Mouse (Mus musculus): ENCODE results near the gene Cep112.

The Cep112 gene

DNA sequence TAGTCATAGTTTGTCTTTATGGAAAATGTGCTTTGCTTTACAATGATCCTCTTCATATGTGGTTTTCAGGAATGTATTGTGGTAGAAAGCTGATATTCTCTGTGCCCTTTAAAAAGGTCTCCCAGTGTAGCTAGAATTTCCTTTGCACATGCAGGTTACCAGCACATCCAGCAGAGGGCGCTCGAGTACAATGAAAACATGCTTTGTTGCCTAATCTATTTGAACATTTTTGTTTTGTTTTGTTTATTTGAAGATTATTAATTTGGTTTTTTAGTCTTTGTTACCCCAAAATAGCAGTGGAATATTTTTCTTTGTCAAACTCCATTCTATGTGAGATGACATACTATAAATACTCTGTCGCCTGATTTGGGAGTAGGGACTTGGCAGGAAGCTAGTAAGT is 24.8 kb downstream of the Cep112 start:
- DNase-seq = no peak

GRCm38 (mm10) chr11:108459599-108459998 is 34.6 kb downstream of the Cep112 start:
- DNase-seq = no peak

- peak; percentile 62 for DNase-seq
Observed at GRCm38 (mm10) chr11:108464138-108464537, 39.1 kb downstream of the Cep112 start.

GRCm38 (mm10) chr11:108464715-108465301 is 39.8 kb downstream of the Cep112 start:
- no peak for DNase-seq

- DNase-seq = peak; percentile 89
Observed at GRCm38 (mm10) chr11:108475738-108476137, 50.7 kb downstream of the Cep112 start.

DNA sequence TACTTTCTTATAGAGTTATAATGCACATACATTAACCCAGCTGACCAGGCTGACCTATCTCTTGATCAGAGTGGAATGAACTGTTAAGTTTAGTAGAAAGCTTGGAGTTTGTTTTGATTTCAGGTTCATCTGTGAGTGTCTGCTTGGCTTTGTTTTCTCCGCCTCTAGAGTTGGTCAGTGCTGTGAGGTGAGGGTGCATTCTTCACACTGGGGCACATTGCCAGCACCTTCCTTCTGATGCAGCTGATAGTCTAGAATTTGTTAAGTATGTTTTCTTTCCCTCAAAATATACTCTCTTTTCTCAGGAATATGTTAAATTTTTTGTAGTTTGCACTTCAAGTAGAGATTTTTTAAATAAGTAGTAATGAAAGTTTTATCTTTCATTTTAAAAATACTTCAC is 51.2 kb downstream of the Cep112 start:
- DNase-seq = no peak

DNA sequence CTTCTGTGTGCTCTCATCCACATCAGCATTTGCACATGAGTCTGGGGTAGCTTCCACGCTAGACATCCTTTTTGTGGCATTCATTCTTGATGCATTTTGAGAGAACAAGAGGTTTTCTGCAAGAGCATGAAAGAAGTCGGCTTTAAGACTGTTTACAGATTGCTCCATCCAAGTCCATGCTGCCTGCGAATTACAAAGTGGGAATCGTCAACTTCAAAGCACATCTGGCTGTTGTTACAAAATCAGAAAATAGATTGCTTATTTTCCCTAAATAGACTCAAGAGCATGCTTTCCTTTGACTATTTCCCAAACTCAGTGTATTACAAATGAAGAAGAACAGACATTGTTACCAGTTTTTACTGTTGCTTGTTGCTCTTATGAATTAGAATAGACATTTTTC is 59.0 kb downstream of the Cep112 start:
- peak; percentile 15 for DNase-seq

DNA sequence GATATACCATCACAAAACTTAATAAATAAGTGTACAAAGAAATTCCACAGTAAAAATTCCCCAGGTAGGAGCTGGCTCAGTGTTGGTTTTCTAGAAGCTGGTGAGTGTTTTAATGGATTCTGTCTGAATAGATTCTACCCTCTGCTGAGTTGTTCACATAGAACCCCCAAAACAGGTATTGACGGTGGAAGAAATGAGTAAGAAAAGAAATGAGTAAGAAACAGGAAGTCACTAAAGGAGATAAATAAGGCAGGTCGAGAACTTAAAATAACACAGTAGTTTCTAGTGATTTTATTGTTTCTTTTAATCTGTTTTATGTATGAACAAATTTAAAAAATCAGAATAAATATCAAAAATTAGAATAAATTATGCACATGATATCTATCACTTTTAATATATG is 63.3 kb downstream of the Cep112 start:
- no peak for DNase-seq

GRCm38 (mm10) chr11:108489863-108490262 is 64.9 kb downstream of the Cep112 start:
- no peak for DNase-seq

DNA sequence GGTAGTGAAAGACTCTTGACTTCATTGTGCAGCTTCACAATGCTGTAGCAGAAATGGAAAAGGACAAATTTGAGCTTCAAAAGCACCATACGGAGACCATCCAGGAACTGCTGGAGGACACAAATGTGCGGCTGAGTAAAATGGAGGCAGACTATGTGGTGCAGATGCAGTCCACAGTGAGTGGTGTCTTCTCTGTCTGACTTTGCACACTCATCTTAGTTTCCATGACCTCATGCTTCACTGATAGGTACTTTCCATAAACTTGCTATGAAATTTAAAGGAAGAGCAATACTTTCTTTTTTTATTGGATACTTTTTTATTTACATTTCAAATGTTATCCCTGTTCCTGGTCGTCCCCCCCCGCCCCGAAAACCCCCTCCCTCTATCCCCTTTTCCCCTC is 83.2 kb downstream of the Cep112 start:
- DNase-seq = peak; percentile 34

DNA sequence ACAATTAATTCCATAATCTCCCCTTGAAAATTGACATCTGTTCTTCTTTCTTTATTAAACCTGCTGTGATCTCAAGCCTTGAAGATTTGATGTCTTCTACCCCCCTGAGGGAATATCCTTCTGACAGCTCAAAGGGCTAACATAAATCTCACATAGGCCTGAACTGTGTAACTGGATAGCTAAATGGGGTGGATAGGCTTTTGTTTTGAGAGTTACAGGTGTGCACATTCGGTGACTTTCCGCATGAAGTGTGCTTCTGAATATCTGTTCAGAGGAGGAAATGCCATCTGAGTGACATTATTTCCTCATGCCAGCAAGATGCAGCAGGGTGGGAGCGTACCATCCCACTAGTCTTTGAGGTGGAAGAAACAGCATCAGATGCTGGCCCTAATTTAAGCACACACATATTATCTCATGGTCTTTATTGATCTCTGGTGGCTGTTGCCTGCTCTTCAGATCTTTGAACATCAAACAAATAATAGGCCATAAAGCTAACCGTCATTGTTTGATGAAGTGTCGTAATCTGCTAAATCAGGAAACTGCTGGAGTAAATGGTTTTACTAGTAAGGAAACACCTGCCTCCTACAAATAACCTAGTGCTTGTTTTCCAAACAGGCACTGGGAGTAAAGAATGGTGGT is 102.9 kb downstream of the Cep112 start:
- no peak for DNase-seq

DNA sequence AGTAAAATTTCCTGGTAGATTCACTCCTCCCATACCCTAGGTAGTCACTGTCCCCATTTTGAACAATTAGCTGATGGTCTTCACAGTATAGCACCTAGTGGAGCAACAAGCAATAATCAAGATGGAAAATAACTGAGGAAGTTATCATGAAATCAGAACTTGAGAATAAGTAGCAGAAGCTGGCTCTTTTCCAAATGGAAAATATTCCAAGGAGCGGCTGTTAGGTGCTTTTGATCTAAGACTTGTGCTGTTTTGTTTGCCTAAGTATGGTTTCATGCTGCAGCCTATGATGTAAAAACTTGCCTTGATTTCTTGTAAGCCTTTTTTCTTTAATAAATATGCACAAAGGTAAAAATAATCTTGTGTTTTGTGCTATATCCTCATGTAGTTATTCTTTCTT is 107.9 kb downstream of the Cep112 start:
- DNase-seq = no peak

DNA sequence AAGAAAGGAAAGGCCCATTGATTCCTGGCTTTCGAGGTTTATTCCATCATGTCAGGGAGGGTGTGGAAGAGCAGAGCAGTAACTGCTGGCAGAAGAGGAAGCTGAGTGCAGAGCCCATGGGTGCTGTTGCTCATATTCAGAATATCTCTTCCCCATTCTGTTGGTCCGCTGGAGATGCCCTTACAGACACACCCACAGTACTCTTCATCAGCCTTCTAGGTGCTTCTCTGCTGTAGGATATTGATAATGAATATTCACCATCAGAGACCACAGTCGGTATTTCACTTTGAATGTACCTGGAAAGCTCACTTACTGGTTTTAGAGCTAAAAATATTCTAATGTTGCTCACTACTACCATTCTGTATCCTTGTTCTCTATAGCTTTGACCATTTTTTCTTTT is 109.0 kb downstream of the Cep112 start:
- no peak for DNase-seq

DNA sequence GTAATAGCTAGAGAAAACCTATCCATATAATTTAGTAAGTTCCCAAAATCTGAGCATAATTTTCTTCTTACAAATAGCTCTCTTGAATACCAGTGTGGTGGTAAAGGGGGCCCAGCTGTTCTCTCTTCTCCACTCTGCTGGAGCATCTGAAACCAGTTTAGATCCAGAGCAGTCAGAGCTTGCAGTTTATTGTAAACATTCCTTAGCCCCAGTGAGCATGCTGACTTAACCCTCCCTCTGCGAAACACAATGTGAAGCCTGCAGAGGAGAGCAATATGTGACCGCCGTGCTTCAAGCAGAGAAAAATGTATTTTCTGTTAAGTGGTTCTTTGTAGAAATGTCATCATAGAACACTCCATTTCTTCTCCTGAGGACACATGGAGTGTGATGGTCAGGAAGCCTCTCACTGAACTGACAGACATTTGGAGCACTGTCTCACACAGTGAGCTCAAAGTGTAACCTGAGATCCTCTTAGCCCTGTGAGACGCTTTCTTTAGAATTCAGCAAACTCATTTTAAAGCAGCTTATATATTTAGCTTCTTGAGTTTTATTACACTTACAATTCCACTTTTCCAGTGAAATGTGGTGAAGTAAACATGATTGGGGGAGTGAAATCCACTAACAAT is 128.1 kb downstream of the Cep112 start:
- DNase-seq = no peak

DNA sequence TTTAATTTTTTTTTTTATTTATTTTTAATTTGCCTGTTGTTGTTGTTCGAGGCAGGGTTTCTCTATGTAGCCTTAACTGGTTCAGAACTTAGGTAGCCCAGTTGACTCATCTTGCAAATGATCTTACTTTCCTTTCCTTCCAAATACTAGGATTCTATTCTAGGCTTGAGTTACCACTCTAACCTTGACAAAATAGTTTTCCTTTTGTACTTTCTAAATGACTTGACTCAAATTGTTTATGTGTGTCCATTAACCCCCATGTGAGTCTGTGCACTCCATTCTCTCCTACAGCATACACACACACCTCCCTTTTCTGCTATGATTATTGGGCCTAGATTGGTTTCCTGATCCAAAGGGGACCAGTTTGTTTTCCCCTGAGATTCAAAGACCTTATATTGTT is 128.9 kb downstream of the Cep112 start:
- DNase-seq = no peak

DNA sequence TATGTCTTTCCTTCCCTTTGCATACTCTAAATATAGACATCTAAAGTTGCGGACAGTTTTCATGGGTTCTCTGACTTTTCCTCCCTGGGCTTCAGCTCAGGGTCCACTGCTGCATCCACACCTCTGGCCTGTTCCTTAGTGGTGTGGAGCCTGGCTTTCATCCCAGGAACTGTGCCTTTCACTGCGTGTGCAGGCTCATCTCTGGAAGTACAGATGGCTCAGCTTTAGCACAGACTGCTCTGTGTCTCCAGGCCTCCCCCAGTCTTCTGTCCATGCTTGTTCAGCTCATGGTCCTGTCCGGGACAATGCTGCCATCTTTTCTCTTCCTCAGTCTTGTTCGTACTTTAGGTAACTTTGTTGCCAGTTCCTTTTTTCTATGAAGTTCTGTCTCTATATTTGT is 133.6 kb downstream of the Cep112 start:
- DNase-seq = no peak

GRCm38 (mm10) chr11:108559506-108559905 is 134.5 kb downstream of the Cep112 start:
- DNase-seq = no peak

DNA sequence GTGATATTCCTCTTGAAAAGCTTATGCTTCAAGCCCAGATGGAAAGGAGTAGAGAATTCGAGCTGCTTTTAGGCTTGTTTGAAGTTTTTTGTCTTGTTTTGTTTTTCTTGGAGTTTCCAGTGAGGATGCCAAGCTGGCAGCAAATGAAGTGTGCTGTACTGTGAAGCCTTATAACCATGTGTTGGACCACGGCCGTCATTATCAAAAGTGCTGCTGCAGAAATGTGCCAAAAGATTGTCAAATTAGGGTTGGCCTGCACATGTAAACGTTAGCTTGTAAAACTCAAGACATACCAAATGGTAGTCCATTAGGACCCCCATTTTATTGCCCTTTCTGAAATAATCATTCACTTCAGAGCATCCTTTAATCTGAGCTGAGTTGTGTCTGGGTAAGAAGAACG is 137.1 kb downstream of the Cep112 start:
- DNase-seq = no peak

DNA sequence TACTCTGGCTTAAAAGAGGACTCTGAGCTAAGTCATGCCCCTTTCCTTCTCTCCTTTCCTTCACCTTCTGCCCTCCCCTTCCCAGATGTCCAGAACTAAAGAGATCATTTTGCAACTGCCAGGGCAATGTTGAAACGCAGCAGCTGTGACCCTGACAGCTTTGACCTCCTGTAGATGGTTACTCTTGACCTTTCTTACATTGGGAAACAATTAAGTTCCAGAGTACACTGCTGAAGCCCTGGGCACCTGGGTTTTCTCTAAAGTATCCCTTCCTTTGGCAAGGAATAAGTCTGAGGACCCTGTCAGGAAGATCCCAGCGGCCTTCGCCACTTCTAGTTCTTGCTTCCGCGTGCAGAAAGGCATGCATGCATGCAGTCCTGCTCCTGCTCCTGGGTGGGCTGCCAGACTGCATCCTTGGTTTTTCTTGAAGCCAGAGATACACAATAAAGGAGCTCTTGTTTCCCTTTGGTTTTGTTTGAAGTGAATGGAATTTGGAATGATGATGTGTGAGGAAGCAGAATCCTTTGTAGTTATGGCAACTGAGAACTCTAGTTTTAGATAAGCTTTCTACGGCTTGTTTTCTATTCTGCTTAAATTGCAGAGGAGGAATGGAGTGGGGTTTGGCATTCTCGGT is 161.7 kb downstream of the Cep112 start:
- DNase-seq = no peak

GRCm38 (mm10) chr11:108593207-108593958 is 168.4 kb downstream of the Cep112 start:
- no peak for DNase-seq

DNA sequence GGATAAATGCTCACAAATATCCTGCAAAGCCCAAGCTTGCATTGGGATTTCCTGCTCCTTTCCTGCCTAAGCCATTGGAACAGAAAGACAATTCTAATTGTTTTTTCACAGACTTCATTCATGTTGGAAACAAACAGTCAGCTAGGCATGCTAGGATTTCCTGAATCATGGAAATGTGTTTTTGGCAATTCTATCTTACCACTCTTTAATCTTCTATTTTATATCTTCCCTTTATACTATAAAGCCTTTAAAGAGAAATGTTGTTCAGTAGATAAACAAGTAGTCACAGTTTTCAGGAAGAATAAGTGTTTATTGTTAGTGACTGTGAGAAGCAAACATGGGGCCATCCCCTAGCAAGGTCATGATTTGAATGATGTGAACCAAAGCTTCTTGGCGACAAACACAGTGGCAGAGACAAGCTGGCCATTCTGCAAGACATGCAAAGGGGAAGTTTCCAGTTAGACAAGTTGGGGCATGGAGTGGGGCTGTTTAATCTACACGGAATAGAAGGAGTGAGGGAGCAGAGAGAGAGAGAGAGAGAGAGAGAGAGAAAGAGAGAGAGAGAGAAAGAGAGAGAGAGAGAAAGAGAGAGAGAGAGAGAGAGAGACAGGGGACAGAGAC is 169.1 kb downstream of the Cep112 start:
- no peak for DNase-seq

DNA sequence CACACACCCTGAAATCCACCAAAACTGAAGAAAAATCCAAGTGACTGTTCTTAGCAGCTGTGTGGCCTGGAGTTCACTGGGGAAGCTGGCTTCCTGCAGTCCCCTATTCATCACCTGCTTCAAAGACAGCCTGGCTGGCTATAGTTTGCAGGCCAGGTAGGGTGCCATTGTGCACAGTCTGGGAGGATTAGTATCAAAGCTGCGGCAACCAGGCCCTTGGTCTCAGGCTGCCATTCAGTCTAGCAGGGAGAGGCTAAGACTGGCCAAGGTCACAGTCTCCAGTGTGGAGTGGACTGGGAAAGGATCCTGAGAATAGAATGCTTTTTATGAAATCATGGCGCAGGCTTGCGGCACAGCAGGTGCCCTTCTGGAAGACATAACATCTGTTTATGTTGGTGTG is 180.3 kb downstream of the Cep112 start:
- DNase-seq = no peak

DNA sequence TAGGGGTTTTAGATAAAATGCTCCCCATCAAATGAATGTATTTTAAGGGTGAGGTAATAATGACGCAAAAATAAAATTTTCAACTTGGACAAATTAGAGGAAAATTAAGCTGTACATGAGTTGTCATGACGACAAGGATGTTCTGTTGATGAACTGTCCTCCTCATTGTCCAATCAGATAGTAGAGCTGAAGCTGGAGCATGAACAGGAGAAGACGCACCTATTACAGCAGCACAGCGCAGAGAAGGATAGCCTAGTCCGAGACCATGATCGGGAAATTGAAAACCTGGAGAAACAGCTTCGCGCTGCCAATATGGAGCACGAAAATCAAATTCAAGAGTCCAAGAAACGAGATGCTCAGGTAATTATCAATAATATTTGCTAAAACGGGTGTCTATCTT is 181.0 kb downstream of the Cep112 start:
- no peak for DNase-seq

All from heart, adult 11 months (tissue).